Mouse (Mus musculus) lung, adult 18-20 months (tissue): ENCODE results near the gene Selenbp2.
"Not testable (repeated sequence)": the region's sequence is repeated elsewhere in the genome, so short reads cannot be mapped to it uniquely, and the experiment has no call there.

Source experiments
- DNase-seq, 2 experiments: peaks; one replicate each; pipeline ENCODE4 v3.0.0; 2022; ENCODE audit warnings: mixed read lengths in 2 of 2

The Selenbp2 gene

DNA sequence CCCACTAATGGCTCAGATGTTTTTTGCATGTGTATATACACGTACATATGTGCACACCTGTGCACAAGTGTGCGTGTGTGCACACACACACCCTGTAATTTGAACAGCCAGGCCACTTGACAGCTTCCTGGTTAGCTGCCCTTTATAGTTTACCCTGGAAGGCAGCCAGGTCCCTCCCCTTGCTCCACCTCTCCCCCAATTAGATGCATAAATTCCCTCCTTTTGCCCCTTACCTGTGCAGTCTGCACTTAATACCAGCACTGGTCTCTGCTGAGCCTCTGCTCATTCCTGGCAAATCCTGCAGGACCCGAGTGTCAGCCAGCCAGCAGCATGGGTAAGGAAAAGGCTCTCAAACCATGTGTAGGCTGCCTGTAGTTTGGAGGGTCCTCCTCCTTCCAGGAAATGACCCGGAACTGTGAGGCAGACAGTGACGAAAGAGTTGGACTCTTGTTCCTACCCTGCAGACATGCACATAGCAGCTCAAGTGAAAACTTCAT, at the start of gene Selenbp2:
Selenbp2 (plus strand) TSS at position 228 of the 497 bp plus-strand sequence.
- peak; percentile 74 for DNase-seq

DNA sequence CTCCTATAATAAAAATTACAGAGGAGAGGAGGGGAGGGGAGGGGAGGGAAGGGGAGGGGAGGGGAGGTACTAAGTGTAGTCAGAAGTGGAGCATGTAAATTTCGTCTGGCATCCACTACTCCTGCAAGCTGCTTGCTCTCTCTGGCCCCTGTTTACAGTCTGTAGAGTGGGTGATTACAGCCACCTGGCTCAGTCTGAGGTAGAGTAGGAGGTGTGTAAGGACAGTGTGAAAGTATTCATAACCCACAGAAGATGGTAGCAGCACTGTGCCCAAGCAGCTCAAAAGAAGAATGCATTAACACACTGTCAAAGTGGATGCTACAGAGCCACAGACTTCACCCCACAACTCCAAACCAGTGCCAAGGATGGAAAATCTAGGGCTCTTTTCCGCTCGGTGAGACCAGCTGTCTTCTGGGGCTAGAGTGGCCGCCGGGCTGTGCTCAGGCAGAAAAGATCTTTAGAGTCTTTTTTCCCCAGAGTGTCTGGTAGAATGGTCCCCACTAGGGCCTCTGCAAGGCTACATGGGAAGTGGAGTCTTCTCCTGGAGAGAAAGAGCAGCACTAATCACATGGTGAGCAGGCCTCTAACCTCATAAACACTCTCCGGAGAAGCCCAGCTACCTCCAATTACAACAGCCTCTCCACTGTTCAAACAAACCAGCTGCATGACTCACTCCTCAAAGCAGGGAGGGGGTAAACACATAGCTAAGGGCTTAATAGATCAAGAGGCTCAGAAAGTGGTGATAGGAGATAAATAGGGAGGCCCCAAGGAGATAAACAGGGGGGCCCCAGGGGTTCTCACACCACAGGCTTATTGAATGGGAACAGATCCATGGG, 44.4 kb upstream of the Selenbp2 start:
- DNase-seq = peak; percentile 80 to 88

DNA sequence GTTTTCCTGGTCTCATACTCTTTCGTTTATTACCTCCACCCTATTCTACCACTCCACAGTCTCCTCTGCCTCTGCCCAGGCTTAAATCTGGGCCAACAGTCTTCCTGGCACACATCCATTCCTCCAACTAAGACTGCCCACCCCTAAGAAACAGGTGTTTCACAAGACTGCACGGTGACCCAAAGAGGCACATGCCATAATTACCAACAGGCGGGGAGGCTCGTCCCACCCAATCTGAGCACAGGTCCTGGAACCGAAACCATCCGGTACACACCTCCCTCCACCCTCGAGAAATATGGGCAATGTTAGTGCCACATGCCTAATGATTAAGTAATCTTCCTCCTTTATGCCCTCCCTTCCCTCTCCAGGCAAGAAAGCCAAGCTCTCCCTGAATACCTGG, 42.9 kb upstream of the Selenbp2 start:
- DNase-seq = peak; percentile 90 to 93

- DNase-seq = not testable (repeated sequence)
These were observed 39.4 kb upstream of the Selenbp2 start for GRCm38 (mm10) chr3:94653967-94654366.

- DNase-seq = not testable (repeated sequence)
These were observed 35.3 kb upstream of the Selenbp2 start for GRCm38 (mm10) chr3:94657852-94658739.

DNA sequence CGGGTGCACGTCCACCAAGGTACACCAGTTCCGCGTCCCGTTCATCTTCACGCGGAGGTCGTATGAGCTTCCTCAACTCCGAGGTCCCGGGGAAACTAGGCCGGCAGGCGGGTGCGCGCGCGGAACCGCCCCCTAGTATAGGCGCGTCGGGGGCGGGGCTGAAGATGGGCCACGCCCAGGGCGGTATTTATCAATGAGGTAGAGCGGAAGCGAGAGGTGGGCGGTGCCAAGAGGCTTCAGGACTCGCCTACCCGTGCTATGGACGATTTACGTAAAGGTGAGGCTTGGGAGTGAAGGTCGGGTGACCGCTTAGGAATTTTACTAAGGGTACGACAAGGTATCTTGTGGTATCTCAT, 34.6 kb upstream of the Selenbp2 start, which contains the start of gene Tuft1:
Tuft1 (minus strand) TSS at position 133 of the 356 bp plus-strand sequence.
- peak; percentile 89 for DNase-seq

GRCm38 (mm10) chr3:94659142-94659748, 34.1 kb upstream of the Selenbp2 start:
- DNase-seq = peak; percentile 42 to 58

- not testable (repeated sequence) for DNase-seq
These were observed 32.5 kb upstream of the Selenbp2 start for GRCm38 (mm10) chr3:94660841-94661240.

DNA sequence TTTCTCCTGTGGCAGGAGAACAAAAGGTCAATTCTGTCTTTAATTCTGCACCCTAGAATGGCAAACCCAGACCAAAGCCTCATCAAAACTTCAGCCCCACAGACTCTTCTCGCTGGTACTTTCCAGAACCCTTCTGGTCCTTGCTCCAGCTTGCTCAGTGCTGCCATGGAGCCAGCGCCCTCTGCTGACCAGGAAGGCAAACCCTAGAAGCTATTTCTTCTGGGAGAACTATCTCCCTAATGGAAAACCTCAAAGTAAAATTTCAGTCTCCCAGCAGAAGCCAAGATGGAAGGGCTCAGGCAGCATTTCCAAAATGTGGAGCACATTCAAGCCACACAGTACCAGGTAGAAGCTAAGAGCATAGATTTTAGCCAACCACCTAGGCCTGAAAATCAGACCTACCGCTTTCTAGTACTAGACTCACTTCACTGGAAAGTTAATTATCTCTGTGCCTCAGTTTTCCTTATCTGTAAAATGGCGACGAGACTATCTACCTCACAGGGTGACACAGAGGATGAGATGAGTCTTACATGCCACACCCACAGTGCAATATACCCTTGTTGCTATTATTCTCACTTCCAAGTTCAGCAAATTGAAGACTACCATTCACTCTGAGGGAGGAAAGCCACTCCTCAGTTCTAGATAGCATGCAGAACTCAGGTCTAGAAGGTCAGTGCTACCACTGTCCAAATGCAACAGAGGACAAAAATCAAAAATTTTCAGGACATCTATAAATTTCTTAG, 28.1 kb upstream of the Selenbp2 start:
- DNase-seq = not testable (repeated sequence)

- DNase-seq = peak; percentile 44 to 64
These were observed 27.5 kb upstream of the Selenbp2 start for GRCm38 (mm10) chr3:94665896-94666295.

- DNase-seq = not testable (repeated sequence)
These were observed 18.3 kb upstream of the Selenbp2 start for GRCm38 (mm10) chr3:94675101-94675500.

GRCm38 (mm10) chr3:94679351-94679841, 14.0 kb upstream of the Selenbp2 start:
- peak; percentile 63 to 79 for DNase-seq

DNA sequence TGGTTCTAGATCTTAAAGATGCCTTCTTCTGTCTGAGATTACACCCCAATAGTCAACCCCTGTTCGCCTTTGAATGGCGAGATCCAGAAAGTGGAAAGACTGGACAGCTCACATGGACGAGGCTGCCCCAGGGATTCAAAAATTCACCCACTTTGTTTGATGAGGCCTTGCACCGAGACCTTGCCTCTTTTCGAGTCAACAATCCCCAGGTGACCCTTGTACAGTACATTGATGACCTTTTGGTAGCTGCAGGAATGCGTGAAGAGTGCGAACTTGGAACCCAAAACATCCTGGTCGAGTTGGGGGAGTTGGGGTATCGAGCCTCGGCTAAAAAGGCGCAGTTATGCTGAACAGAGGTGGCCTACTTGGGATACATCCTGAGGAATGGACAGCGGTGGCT, 13.3 kb upstream of the Selenbp2 start:
- not testable (repeated sequence) for DNase-seq

DNA sequence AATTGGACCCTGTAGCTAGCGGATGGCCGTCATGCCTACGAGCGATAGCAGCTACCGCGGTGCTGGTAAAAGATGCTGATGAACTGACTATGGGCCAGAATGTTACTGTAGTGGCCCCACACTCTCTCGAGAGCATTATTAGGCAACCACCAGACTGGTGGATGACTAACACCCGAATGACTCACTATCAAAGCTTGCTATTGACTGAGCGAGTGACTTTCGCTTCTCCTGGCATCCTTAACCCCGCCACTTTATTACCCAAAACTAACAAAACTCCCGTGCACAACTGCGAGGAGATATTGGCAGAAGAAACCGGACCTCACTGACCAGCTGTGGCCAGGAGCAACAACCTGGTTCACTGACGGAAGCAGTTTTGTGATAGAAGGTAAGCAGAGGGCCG, 12.6 kb upstream of the Selenbp2 start:
- DNase-seq = peak; percentile 72 to 83

DNA sequence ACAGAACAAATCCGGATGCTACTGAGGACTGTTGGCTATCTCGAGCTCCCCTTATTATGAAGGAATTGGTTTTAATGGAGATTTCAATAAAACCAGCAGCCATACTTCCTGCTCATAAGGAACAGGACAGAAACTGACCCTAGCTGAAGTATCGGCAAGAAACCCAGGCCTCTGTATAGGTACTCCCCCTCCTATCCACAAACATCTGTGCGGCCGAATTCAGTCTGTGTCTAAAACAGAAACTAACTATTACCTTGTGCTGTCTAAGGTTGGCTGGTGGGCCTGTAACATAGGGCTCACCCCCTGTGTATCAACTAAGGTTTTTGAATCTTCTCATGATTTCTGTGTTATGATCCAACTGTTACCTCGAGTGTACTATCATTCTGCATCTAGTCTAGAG, 9.7 kb upstream of the Selenbp2 start:
- no peak for DNase-seq

- not testable (repeated sequence) for DNase-seq
These were observed 7.2 kb upstream of the Selenbp2 start for GRCm38 (mm10) chr3:94685989-94686772.

GRCm38 (mm10) chr3:94688698-94689097, 4.7 kb upstream of the Selenbp2 start:
- not testable (repeated sequence) for DNase-seq

DNA sequence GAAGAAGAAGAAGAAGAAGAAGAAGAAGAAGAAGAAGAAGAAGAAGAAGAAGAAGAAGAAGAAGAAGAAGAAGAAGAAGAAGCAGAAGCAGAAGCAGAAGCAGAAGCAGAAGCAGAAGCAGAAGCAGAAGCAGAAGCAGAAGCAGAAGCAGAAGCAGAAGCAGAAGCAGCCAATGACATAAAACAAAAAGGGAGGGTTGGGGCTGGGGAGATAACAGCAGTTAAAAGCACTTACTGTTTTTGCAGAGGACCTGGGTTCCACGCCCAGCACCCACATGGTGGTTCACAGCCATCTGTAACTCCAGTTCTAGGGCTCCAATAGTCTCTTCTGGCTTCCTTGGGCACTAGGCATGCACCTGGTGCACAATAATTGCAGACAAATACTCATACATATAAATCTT, 4.2 kb upstream of the Selenbp2 start:
- DNase-seq = not testable (repeated sequence)

DNA sequence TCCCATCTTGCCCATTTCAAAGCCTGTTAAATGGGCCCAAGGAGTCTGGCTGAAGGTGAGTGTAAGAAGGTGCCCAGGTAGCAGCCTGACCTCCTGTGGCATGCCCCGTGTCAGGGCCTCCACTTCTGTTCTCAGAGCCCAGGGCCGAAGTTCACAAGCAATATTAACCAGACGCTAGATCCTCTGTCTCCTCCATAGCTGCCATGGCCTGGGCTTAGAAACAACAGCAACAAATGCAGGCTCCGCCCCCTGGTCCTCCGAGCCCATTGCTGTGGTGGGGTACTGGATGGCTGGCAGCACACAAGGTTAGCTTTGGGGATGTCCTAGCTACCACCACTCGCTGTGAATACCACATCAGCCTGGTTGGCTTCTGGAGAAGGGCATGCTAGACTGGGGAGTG, 3.2 kb upstream of the Selenbp2 start:
- not testable (repeated sequence) for DNase-seq

- DNase-seq = peak in 1 of 2 experiments; percentile 30
These were observed 2.6 kb upstream of the Selenbp2 start for GRCm38 (mm10) chr3:94690616-94691247.
